Mouse (Mus musculus) heart, adult 2 months (tissue): ENCODE results near the gene Hfm1.

ENCODE experiments used
- CTCF ChIP-seq: fragments of 200-600 bp; IDR thresholded peaks from 2 replicates; pipeline ENCODE4 v1.8.1; 2022; ENCODE audit warnings: antibody characterized with exemption, mild to moderate bottlenecking, moderate library complexity
- EP300 ChIP-seq: fragments of 200-500 bp; IDR thresholded peaks from 2 replicates; pipeline ENCODE4 v1.6.1; 2011; ENCODE audit warnings: low read depth, low read length, control low read depth; ENCODE audit not compliant: insufficient read depth
- POLR2A ChIP-seq: fragments of 200-500 bp; IDR thresholded peaks from 2 replicates; pipeline ENCODE4 v1.6.1; 2011; ENCODE audit warnings: mild to moderate bottlenecking, low read depth, low read length, control low read depth; ENCODE audit not compliant: insufficient read depth

GRCm38 (mm10) chr5:106791241-106791572 is 134.9 kb downstream of the Hfm1 start:
- TF ChIP-seq CTCF (peak; percentile 69), POLR2A (no peak), EP300 (peak; percentile 49; the same call in 1 of the 2 replicates)
